Mouse (Mus musculus) ES-Bruce4 (cell line): ENCODE results near the gene Gm11084.
"Not testable (repeated sequence)": the region's sequence is repeated elsewhere in the genome, so short reads cannot be mapped to it uniquely, and the experiment has no call there.

ENCODE experiments used
- CTCF ChIP-seq: IDR thresholded peaks from one replicate; pipeline ENCODE4 v1.8.1; 2011; ENCODE audit warnings: low read depth, low read length
- POLR2A ChIP-seq: IDR thresholded peaks from one replicate; pipeline ENCODE4 v1.8.1; 2011; ENCODE audit warnings: low read length; ENCODE audit not compliant: insufficient read depth

DNA sequence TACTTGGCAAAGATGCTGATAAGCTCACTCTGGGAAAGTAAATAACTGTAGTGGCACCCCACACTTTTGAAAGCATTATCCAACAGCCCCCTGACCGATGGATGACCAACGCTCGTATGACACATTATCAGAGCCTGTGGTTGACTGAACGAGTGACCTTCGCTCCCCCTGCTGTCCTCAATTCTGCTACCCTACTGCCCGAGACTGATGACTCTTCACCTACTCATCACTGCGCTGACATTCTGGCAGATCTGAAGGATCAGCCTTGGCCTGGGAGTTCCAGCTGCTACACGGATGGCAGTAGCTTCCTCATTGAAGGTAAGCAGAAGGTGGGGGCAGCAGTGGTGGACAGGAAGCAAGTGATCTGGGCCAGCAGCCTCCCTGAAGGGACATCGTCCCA, 27.5 kb upstream of the Gm11084 start:
- TF ChIP-seq POLR2A, CTCF: not testable (repeated sequence)
